Mouse (Mus musculus): ENCODE measurements around the gene Ccar1.
"Not testable (repeated sequence)": the region's sequence is repeated elsewhere in the genome, so short reads cannot be mapped to it uniquely, and the experiment has no call there.

Gene Ccar1

GRCm38 (mm10) chr10:62792177-62793090, at the start of gene Ccar1:
Gene Ccar1 (minus strand): TSS chr10:62792286.
- peak; percentile 99 for DNase-seq (ENCODE audit: low read depth, low spot score)

- DNase-seq (ENCODE audit: low read depth, low spot score) = peak; percentile 16
Observed at GRCm38 (mm10) chr10:62840687-62841086, 48.6 kb upstream of the Ccar1 start.

- no peak for DNase-seq (ENCODE audit: low read depth, low spot score)
Observed at GRCm38 (mm10) chr10:62837987-62838386, 45.9 kb upstream of the Ccar1 start.

GRCm38 (mm10) chr10:62832783-62833182, 40.7 kb upstream of the Ccar1 start:
- DNase-seq (ENCODE audit: low read depth, low spot score) = no peak

- DNase-seq (ENCODE audit: low read depth, low spot score) = no peak
Observed at GRCm38 (mm10) chr10:62831546-62831945, 39.5 kb upstream of the Ccar1 start.

GRCm38 (mm10) chr10:62824474-62824873, 32.4 kb upstream of the Ccar1 start:
- DNase-seq (ENCODE audit: low read depth, low spot score) = no peak

GRCm38 (mm10) chr10:62823431-62823830, 31.3 kb upstream of the Ccar1 start:
- no peak for DNase-seq (ENCODE audit: low read depth, low spot score)

- DNase-seq (ENCODE audit: low read depth, low spot score) = peak; percentile 16
Observed at GRCm38 (mm10) chr10:62810010-62810409, 17.9 kb upstream of the Ccar1 start.

- no peak for DNase-seq (ENCODE audit: low read depth, low spot score)
Observed at GRCm38 (mm10) chr10:62808766-62809165, 16.7 kb upstream of the Ccar1 start.

- DNase-seq (ENCODE audit: low read depth, low spot score) = no peak
Observed at GRCm38 (mm10) chr10:62808316-62808715, 16.2 kb upstream of the Ccar1 start.

- DNase-seq (ENCODE audit: low read depth, low spot score) = peak; percentile 37
Observed at GRCm38 (mm10) chr10:62804106-62804505, 12.0 kb upstream of the Ccar1 start.

GRCm38 (mm10) chr10:62803296-62803695, 11.2 kb upstream of the Ccar1 start:
- no peak for DNase-seq (ENCODE audit: low read depth, low spot score)

- no peak for DNase-seq (ENCODE audit: low read depth, low spot score)
Observed at GRCm38 (mm10) chr10:62794221-62794620, 2.1 kb upstream of the Ccar1 start.

GRCm38 (mm10) chr10:62793091-62793453, 986 bp upstream of the Ccar1 start:
- DNase-seq (ENCODE audit: low read depth, low spot score) = peak; percentile 2

- no peak for DNase-seq (ENCODE audit: low read depth, low spot score)
Observed at GRCm38 (mm10) chr10:62791251-62792176, 572 bp downstream of the Ccar1 start.

GRCm38 (mm10) chr10:62781776-62782175, 10.3 kb downstream of the Ccar1 start:
- DNase-seq (ENCODE audit: low read depth, low spot score) = not testable (repeated sequence)

- no peak for DNase-seq (ENCODE audit: low read depth, low spot score)
Observed at GRCm38 (mm10) chr10:62750781-62751180, 41.3 kb downstream of the Ccar1 start.

- DNase-seq (ENCODE audit: low read depth, low spot score) = no peak
Observed at GRCm38 (mm10) chr10:62739961-62740737, 51.9 kb downstream of the Ccar1 start.

- no peak for DNase-seq (ENCODE audit: low read depth, low spot score)
Observed at GRCm38 (mm10) chr10:62736965-62737688, 55.0 kb downstream of the Ccar1 start.

GRCm38 (mm10) chr10:62730826-62731225, 61.3 kb downstream of the Ccar1 start:
- DNase-seq (ENCODE audit: low read depth, low spot score) = no peak

Data from CD4-positive helper T cell, adult 2 months (primary cell).